In the genomic region with DNA sequence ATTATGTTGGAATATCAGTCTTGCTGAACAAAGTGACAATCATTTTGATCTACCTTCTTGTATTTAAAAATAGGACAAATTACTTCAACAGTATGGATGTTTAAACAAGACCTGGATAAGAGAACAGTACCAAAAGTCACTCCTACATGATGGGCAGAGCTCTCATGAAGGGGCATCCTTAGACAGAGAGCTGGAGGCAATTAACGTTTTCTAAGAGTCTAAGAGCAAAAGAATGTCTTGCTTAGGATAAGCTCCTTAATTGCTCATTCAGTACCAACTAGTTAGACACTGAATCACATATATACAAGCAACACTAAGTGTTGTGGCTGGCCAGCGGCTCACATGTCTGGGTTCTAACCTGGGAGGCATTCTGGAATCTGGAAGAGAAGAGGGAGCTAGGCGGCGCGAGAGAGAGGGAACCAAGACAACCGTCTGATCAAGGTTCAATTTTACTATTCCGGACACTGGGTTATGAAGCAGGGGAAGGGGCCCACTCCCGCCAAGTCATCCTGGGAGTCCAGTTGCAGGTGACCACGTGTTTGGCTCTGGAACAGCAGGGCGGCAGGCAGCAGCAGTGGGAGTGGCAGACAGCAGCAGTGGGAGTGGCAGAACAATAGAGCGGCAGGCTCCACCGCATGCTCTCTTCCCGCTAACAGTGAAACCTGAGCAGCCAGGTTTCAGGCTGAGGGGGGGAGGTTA, we compare ENCODE assay signal across 8 mouse cellular contexts. TPM values are rescaled to one million over a fixed set of nuclear protein-coding genes. Genes with fewer than 3 reads are reported as not detected.
DNase-seq lines count a peak whose midpoint lies in the region; ATAC-seq lines count a peak whose summit lies in the region.

No protein-coding gene starts in this region.

- no peaks in the 10 kb centered on the region for H3K27me3 ChIP-seq in embryonic facial prominence, embryonic 11.5 days (ENCODE audit: control insufficient read depth, insufficient read depth, low read length)
- H3K27me3 ChIP-seq in intestine, embryonic 16.5 days (replicated peaks; ENCODE audit: control insufficient read depth, insufficient read depth, low read length): no peaks in the 10 kb centered on the region
- H3K27me3 ChIP-seq in liver, embryonic 16.5 days (ENCODE audit: control insufficient read depth, insufficient read depth, low read depth, low read length): no peaks in the 10 kb centered on the region
- no peaks in the 10 kb centered on the region for H3K27me3 ChIP-seq in neural tube, embryonic 14.5 days (ENCODE audit: control insufficient read depth, insufficient read depth, low read length)

- H3K9me3 ChIP-seq in embryonic facial prominence, embryonic 11.5 days (replicated peaks; ENCODE audit: control insufficient read depth, low read length): no peaks in the 10 kb centered on the region
- no peaks in the 10 kb centered on the region for H3K9me3 ChIP-seq in intestine, embryonic 16.5 days (ENCODE audit: control insufficient read depth, low read length)
- no peaks in the 10 kb centered on the region for H3K9me3 ChIP-seq in liver, embryonic 16.5 days (replicated peaks; ENCODE audit: control insufficient read depth, low read length)
- H3K9me3 ChIP-seq in neural tube, embryonic 14.5 days (ENCODE audit: control insufficient read depth, low read length): no peaks in the 10 kb centered on the region

- H3K27ac ChIP-seq in embryonic facial prominence, embryonic 11.5 days (replicated peaks; ENCODE audit: low read depth, low read length): no peak overlapping the region
- H3K27ac ChIP-seq in intestine, embryonic 16.5 days (ENCODE audit: low read length): no peak overlapping the region
- H3K27ac ChIP-seq in liver, embryonic 16.5 days (ENCODE audit: low read length): no peak overlapping the region
- H3K27ac ChIP-seq in neural tube, embryonic 14.5 days (ENCODE audit: low read depth, low read length): no peak overlapping the region

- under 1% methylated on average over 13 of the region's 13 CpGs for WGBS in embryonic facial prominence, embryonic 11.5 days
- WGBS in intestine, embryonic 16.5 days: 4% methylated on average over 13 of the region's 13 CpGs
- 10% methylated on average over 13 of the region's 13 CpGs for WGBS in liver, embryonic 16.5 days (ENCODE audit: insufficient replicate concordance)
- 2% methylated on average over 13 of the region's 13 CpGs for WGBS in neural tube, embryonic 14.5 days

- no peaks in the 10 kb centered on the region for H3K4me1 ChIP-seq in embryonic facial prominence, embryonic 11.5 days (ENCODE audit: control insufficient read depth, insufficient read depth, low read length)
- no peaks in the 10 kb centered on the region for H3K4me1 ChIP-seq in intestine, embryonic 16.5 days (ENCODE audit: control insufficient read depth, insufficient read depth, low read length)
- no peaks in the 10 kb centered on the region for H3K4me1 ChIP-seq in liver, embryonic 16.5 days (ENCODE audit: control insufficient read depth, low read depth, low read length)
- no peaks in the 10 kb centered on the region for H3K4me1 ChIP-seq in neural tube, embryonic 14.5 days (ENCODE audit: control insufficient read depth, insufficient read depth, low read length)

- intact Hi-C loops in left cerebral cortex, postnatal 4 days (cut with DNase I): no loop called here

- H3K4me2 ChIP-seq in embryonic facial prominence, embryonic 11.5 days (ENCODE audit: low read depth, low read length): peak overlapping the region; percentile 38
- peak overlapping the region; percentile 49 for H3K4me2 ChIP-seq in intestine, embryonic 16.5 days (ENCODE audit: low read depth, low read length)
- no peak overlapping the region for H3K4me2 ChIP-seq in liver, embryonic 16.5 days (ENCODE audit: low read depth, low read length)
- peak overlapping the region; percentile 58 for H3K4me2 ChIP-seq in neural tube, embryonic 14.5 days (ENCODE audit: low read depth, low read length)

- peak overlapping the region; percentile 32; the same call in 1 of the 2 replicates for H3K9ac ChIP-seq in embryonic facial prominence, embryonic 11.5 days (replicated peaks; ENCODE audit: low read length)
- no peak overlapping the region for H3K9ac ChIP-seq in intestine, embryonic 16.5 days (ENCODE audit: low read depth, low read length)
- no peak overlapping the region for H3K9ac ChIP-seq in liver, embryonic 16.5 days (ENCODE audit: low read depth, low read length)
- H3K9ac ChIP-seq in neural tube, embryonic 14.5 days (replicated peaks; ENCODE audit: low read depth, low read length): peak overlapping the region; percentile 58

- H3K36me3 ChIP-seq in embryonic facial prominence, embryonic 11.5 days (replicated peaks; ENCODE audit: control insufficient read depth, insufficient read depth, low read depth, low read length): no peaks in the 10 kb centered on the region
- H3K36me3 ChIP-seq in intestine, embryonic 16.5 days (ENCODE audit: control insufficient read depth, insufficient read depth, low read length): no peaks in the 10 kb centered on the region
- H3K36me3 ChIP-seq in liver, embryonic 16.5 days (ENCODE audit: control insufficient read depth, insufficient read depth): no peaks in the 10 kb centered on the region
- H3K36me3 ChIP-seq in neural tube, embryonic 14.5 days (ENCODE audit: control insufficient read depth, insufficient read depth, low read length): no peaks in the 10 kb centered on the region

- ATAC-seq in embryonic facial prominence, embryonic 11.5 days (replicated peaks; ENCODE audit: insufficient number of reproducible peaks, low FRiP score, low TSS enrichment, low read depth): peak; percentile 96
- peak; percentile 95 for ATAC-seq in intestine, embryonic 16.5 days
- peak; percentile 54; the same call in 1 of the 2 replicates for ATAC-seq in liver, embryonic 16.5 days (ENCODE audit: low read depth)
- ATAC-seq in neural tube, embryonic 14.5 days (ENCODE audit: low read depth): peak; percentile 98

- peak; percentile 12 for DNase-seq in left cerebral cortex, postnatal 4 days
- no peak for DNase-seq in left cerebral cortex, adult 11 months (ENCODE audit: low spot score)
- DNase-seq in embryonic facial prominence, embryonic 11.5 days (ENCODE audit: low spot score): peak; percentile 80
- DNase-seq in spleen, postnatal 36 days (ENCODE audit: low spot score in 2 of 2): no peak
- DNase-seq in urinary bladder, adult 2 months (ENCODE audit: low spot score): no peak

- H3K4me3 ChIP-seq in embryonic facial prominence, embryonic 11.5 days (ENCODE audit: low read depth, low read length): peak overlapping the region; percentile 2; the same call in 1 of the 2 replicates
- peak overlapping the region; percentile 28; the same call in 1 of the 2 replicates for H3K4me3 ChIP-seq in intestine, embryonic 16.5 days (ENCODE audit: low read length)
- H3K4me3 ChIP-seq in liver, embryonic 16.5 days (ENCODE audit: low read depth, low read length): no peak overlapping the region
- H3K4me3 ChIP-seq in neural tube, embryonic 14.5 days (ENCODE audit: low read depth, low read length): peak overlapping the region; percentile 32

RNA-seq across cellular contexts. Expression of a gene that starts 16.5 kb away (rescaled TPM):
- total RNA-seq in left cerebral cortex, postnatal 4 days (2021): 1 to 10 TPM; 7.6 to 8.6 TPM
- 0.20 and 0.49 TPM in 2 replicates for polyA plus RNA-seq in embryonic facial prominence, embryonic 11.5 days (2014; fragmentation: Nextera tagmentation; extraction: Ambion mirVana)
- 611 and 704 TPM in 2 replicates for polyA plus RNA-seq in intestine, embryonic 16.5 days (2015; fragmentation: Nextera tagmentation; extraction: Ambion mirVana)
- polyA plus RNA-seq in liver, embryonic 16.5 days (2015; fragmentation: Nextera tagmentation; extraction: Ambion mirVana): 51.5 and 55.0 TPM in 2 replicates
- polyA plus RNA-seq in neural tube, embryonic 14.5 days (2014; fragmentation: Nextera tagmentation; extraction: Ambion mirVana): 6.9 and 9.5 TPM in 2 replicates
- 0.44 and 0.48 TPM in 2 replicates for polyA plus RNA-seq in urinary bladder, adult 2 months (2012; rRNA removed)

RNA-seq across cellular contexts. Expression of a gene that starts 34.2 kb away (rescaled TPM):
- not detected for total RNA-seq in left cerebral cortex, postnatal 4 days (2021)
- polyA plus RNA-seq in embryonic facial prominence, embryonic 11.5 days (2014; fragmentation: Nextera tagmentation; extraction: Ambion mirVana): not detected in 2 replicates
- polyA plus RNA-seq in intestine, embryonic 16.5 days (2015; fragmentation: Nextera tagmentation; extraction: Ambion mirVana): 151 and 173 TPM in 2 replicates
- 19.6 and 21.0 TPM in 2 replicates for polyA plus RNA-seq in liver, embryonic 16.5 days (2015; fragmentation: Nextera tagmentation; extraction: Ambion mirVana)
- polyA plus RNA-seq in neural tube, embryonic 14.5 days (2014; fragmentation: Nextera tagmentation; extraction: Ambion mirVana): 0.17 and 0.39 TPM in 2 replicates
- polyA plus RNA-seq in urinary bladder, adult 2 months (2012; rRNA removed): 0.28 and 0.55 TPM in 2 replicates

RNA-seq across cellular contexts. Expression of a gene that starts 54.1 kb away (rescaled TPM):
- total RNA-seq in left cerebral cortex, postnatal 4 days (2021): 1 to 10 TPM in 1 of 2 experiments, under 1 TPM in 1; 0.52 to 1.1 TPM
- polyA plus RNA-seq in embryonic facial prominence, embryonic 11.5 days (2014; fragmentation: Nextera tagmentation; extraction: Ambion mirVana): 0.25 and 1.5 TPM in 2 replicates
- 496 and 608 TPM in 2 replicates for polyA plus RNA-seq in intestine, embryonic 16.5 days (2015; fragmentation: Nextera tagmentation; extraction: Ambion mirVana)
- 51.7 and 57.5 TPM in 2 replicates for polyA plus RNA-seq in liver, embryonic 16.5 days (2015; fragmentation: Nextera tagmentation; extraction: Ambion mirVana)
- polyA plus RNA-seq in neural tube, embryonic 14.5 days (2014; fragmentation: Nextera tagmentation; extraction: Ambion mirVana): 5.7 and 9.4 TPM in 2 replicates
- 4.7 TPM in 2 replicates for polyA plus RNA-seq in urinary bladder, adult 2 months (2012; rRNA removed)

Comparison
In these comparisons a context has a peak if more than half of its experiments do, and no peak if none do; other contexts are left out.
1. DNase-seq: peak in left cerebral cortex, postnatal 4 days (single experiment) and embryonic facial prominence, embryonic 11.5 days (single experiment); none in left cerebral cortex, adult 11 months (single experiment), spleen, postnatal 36 days (0 of 2) and urinary bladder, adult 2 months (single experiment).
2. H3K9ac ChIP-seq: peak in embryonic facial prominence, embryonic 11.5 days (single experiment) and neural tube, embryonic 14.5 days (single experiment); none in intestine, embryonic 16.5 days (single experiment) and liver, embryonic 16.5 days (single experiment).
3. RNA of a gene that starts 16.5 kb away (polyA plus RNA-seq): 611 to 704 TPM in intestine, embryonic 16.5 days; 51.5 to 55.0 TPM in liver, embryonic 16.5 days, 6.9 to 9.5 TPM in neural tube, embryonic 14.5 days, 0.20 to 0.49 TPM in embryonic facial prominence, embryonic 11.5 days and 0.44 to 0.48 TPM in urinary bladder, adult 2 months; every median in the first group is over 10 times any median in the second.
4. RNA of a gene that starts 34.2 kb away (polyA plus RNA-seq): 151 to 173 TPM in intestine, embryonic 16.5 days and 19.6 to 21.0 TPM in liver, embryonic 16.5 days; 0.28 to 0.55 TPM in urinary bladder, adult 2 months, 0.17 to 0.39 TPM in neural tube, embryonic 14.5 days and not detected in embryonic facial prominence, embryonic 11.5 days; every median in the first group is over 10 times any median in the second.
5. Peak in every context shown above with its lines, with median percentiles within 50 percentile points of each other: ATAC-seq.